Mouse (Mus musculus) neural tube, embryonic 11.5 days (tissue): ENCODE measurements around the gene Faim2. TPM values are rescaled to one million over a fixed set of nuclear protein-coding genes. Genes with fewer than 3 reads are reported as not detected.

Experiments
- ATAC-seq: fragments of 200-750 bp; cut with Nextera tagmentation; 2 replicates; pipeline ENCODE4 v1.8.0; 2017; ENCODE audit warnings: moderate number of reproducible peaks, mild to moderate bottlenecking, moderate TSS enrichment, moderate library complexity; ENCODE audit not compliant: insufficient read depth, low FRiP score, low TSS enrichment
- DNase-seq: peaks from one replicate; pipeline ENCODE4 v3.0.0-alpha.2; 2015; ENCODE audit warnings: low spot score
- H3K27ac ChIP-seq: fragments of 300-500 bp; sonication (generic); 2 replicates; pipeline ENCODE4 v1.5.1; 2014; ENCODE audit warnings: low read depth, mild to moderate bottlenecking, low read length
- H3K27me3 ChIP-seq: fragments of 300-500 bp; sonication (generic); 2 replicates; pipeline ENCODE4 v1.6.1; 2014; ENCODE audit warnings: mild to moderate bottlenecking, low read length, mixed read lengths; ENCODE audit not compliant: control insufficient read depth, insufficient read depth
- H3K36me3 ChIP-seq: fragments of 300-500 bp; sonication (generic); 2 replicates; pipeline ENCODE4 v1.6.1; 2014; ENCODE audit warnings: mild to moderate bottlenecking, low read length, moderate library complexity, mixed read lengths; ENCODE audit not compliant: control insufficient read depth, insufficient read depth
- H3K4me1 ChIP-seq: fragments of 300-500 bp; sonication (generic); 2 replicates; pipeline ENCODE4 v1.6.1; 2014; ENCODE audit warnings: low read length, mixed read lengths; ENCODE audit not compliant: control insufficient read depth, insufficient read depth
- H3K4me2 ChIP-seq: fragments of 300-500 bp; sonication (generic); 2 replicates; pipeline ENCODE4 v1.6.1; 2014; ENCODE audit warnings: low read depth, mild to moderate bottlenecking, moderate library complexity
- H3K4me3 ChIP-seq: fragments of 300-500 bp; sonication (generic); 2 replicates; pipeline ENCODE4 v1.5.1; 2014; ENCODE audit warnings: low read depth, low read length
- H3K9ac ChIP-seq: fragments of 300-500 bp; sonication (generic); 2 replicates; pipeline ENCODE4 v1.6.1; 2014; ENCODE audit warnings: mild to moderate bottlenecking, low read length
- H3K9me3 ChIP-seq: fragments of 300-500 bp; sonication (generic); 2 replicates; pipeline ENCODE4 v1.6.1; 2016; ENCODE audit warnings: low read length; ENCODE audit not compliant: control insufficient read depth
- WGBS: fragments of 180-500 bp; shearing (Covaris S2); extraction: QIAGEN DNeasy Blood & Tissue Kit; methylation state at CpG from one replicate; pipeline ENCODE4 v1.1.7; 2014; 5-methylcytosine and 5-hydroxymethylcytosine counted together
- polyA plus RNA-seq: library from polyadenylated mRNA; unstranded; fragments of >200 nt; fragmentation: Nextera tagmentation; extraction: Ambion mirVana; gene quantifications from 2 replicates; pipeline ENCODE4 v1.2.1, GENCODE M21; 2014

Gene Faim2
- polyA plus RNA-seq, 1 experiment from 2014 or later, result 2.3 TPM

- ATAC-seq, result no peak
- Histone ChIP-seq H3K27ac (no peak overlapping the region), H3K4me3 (no peak overlapping the region), H3K9me3 (no peaks in the 10 kb centered on the region), H3K36me3 (no peaks in the 10 kb centered on the region), H3K27me3 (no peaks in the 10 kb centered on the region), H3K9ac (no peak overlapping the region), H3K4me1 (no peaks in the 10 kb centered on the region), H3K4me2 (no peak overlapping the region)
- WGBS, result 77% methylated on average over 11 of the region's 11 CpGs
- peak; percentile 56 for DNase-seq
Observed at GRCm38 (mm10) chr15:99546596-99546995, 18.6 kb upstream of the Faim2 start.

- no peaks in the 10 kb centered on the region for H3K36me3 ChIP-seq
- H3K4me2 ChIP-seq, result no peak overlapping the region
- WGBS, result 68% methylated on average over 7 of the region's 7 CpGs
- no peaks in the 10 kb centered on the region for H3K4me1 ChIP-seq
- H3K9me3 ChIP-seq, result no peaks in the 10 kb centered on the region
- no peak for DNase-seq
- no peaks in the 10 kb centered on the region for H3K27me3 ChIP-seq
- no peak for ATAC-seq
- no peak overlapping the region for H3K27ac ChIP-seq
- no peak overlapping the region for H3K9ac ChIP-seq
- H3K4me3 ChIP-seq, result no peak overlapping the region
Observed at GRCm38 (mm10) chr15:99544047-99544446, 16.1 kb upstream of the Faim2 start.

GRCm38 (mm10) chr15:99539891-99540290, 11.9 kb upstream of the Faim2 start:
- no peak overlapping the region for H3K27ac ChIP-seq
- ATAC-seq, result no peak
- no peak overlapping the region for H3K9ac ChIP-seq
- H3K4me3 ChIP-seq, result no peak overlapping the region
- H3K27me3 ChIP-seq, result no peaks in the 10 kb centered on the region
- H3K4me2 ChIP-seq, result no peak overlapping the region
- no peak for DNase-seq
- H3K4me1 ChIP-seq, result no peaks in the 10 kb centered on the region
- H3K36me3 ChIP-seq, result no peaks in the 10 kb centered on the region
- no peaks in the 10 kb centered on the region for H3K9me3 ChIP-seq
- 76% methylated on average over 8 of the region's 8 CpGs for WGBS

GRCm38 (mm10) chr15:99536889-99537862, 9.2 kb upstream of the Faim2 start:
- Histone ChIP-seq H3K27me3 (no peaks in the 10 kb centered on the region), H3K36me3 (no peaks in the 10 kb centered on the region), H3K4me3 (no peak overlapping the region), H3K4me2 (no peak overlapping the region), H3K9ac (no peak overlapping the region), H3K4me1 (no peaks in the 10 kb centered on the region), H3K27ac (no peak overlapping the region), H3K9me3 (no peaks in the 10 kb centered on the region)
- ATAC-seq (no peak), DNase-seq (peak; percentile 22)
- 63% methylated on average over 11 of the region's 11 CpGs for WGBS

- 50% methylated on average over 3 of the region's 3 CpGs for WGBS
- DNase-seq (no peak), ATAC-seq (no peak)
- Histone ChIP-seq H3K9ac (no peak overlapping the region), H3K4me2 (no peak overlapping the region), H3K36me3 (no peaks in the 10 kb centered on the region), H3K4me1 (no peaks in the 10 kb centered on the region), H3K4me3 (no peak overlapping the region), H3K9me3 (no peaks in the 10 kb centered on the region), H3K27me3 (peaks cover 5% of the 10 kb centered on the region; the same call in 1 of the 2 replicates), H3K27ac (no peak overlapping the region)
Observed at GRCm38 (mm10) chr15:99532023-99532422, 4.1 kb upstream of the Faim2 start.

GRCm38 (mm10) chr15:99531146-99531545, 3.2 kb upstream of the Faim2 start:
- WGBS, result 36% methylated on average over 6 of the region's 6 CpGs
- Histone ChIP-seq H3K27ac (no peak overlapping the region), H3K36me3 (no peaks in the 10 kb centered on the region), H3K4me1 (no peaks in the 10 kb centered on the region), H3K4me3 (no peak overlapping the region), H3K4me2 (no peak overlapping the region), H3K27me3 (peaks cover 5% of the 10 kb centered on the region; the same call in 1 of the 2 replicates), H3K9ac (no peak overlapping the region), H3K9me3 (no peaks in the 10 kb centered on the region)
- ATAC-seq (no peak), DNase-seq (no peak)

- Histone ChIP-seq H3K36me3 (no peaks in the 10 kb centered on the region), H3K9me3 (no peaks in the 10 kb centered on the region), H3K27me3 (peaks cover 5% of the 10 kb centered on the region; the same call in 1 of the 2 replicates), H3K9ac (no peak overlapping the region), H3K27ac (no peak overlapping the region), H3K4me2 (no peak overlapping the region), H3K4me3 (no peak overlapping the region), H3K4me1 (no peaks in the 10 kb centered on the region)
- WGBS, result 60% methylated on average over 2 of the region's 2 CpGs
- ATAC-seq, result no peak
- no peak for DNase-seq
Observed at GRCm38 (mm10) chr15:99526681-99527080, 1.3 kb downstream of the Faim2 start.

GRCm38 (mm10) chr15:99520306-99520705, 7.7 kb downstream of the Faim2 start:
- 85% methylated on average over 7 of the region's 7 CpGs for WGBS

GRCm38 (mm10) chr15:99519626-99520025, 8.3 kb downstream of the Faim2 start:
- Histone ChIP-seq H3K4me2 (no peak overlapping the region), H3K27ac (no peak overlapping the region), H3K36me3 (no peaks in the 10 kb centered on the region), H3K27me3 (no peaks in the 10 kb centered on the region), H3K9ac (no peak overlapping the region), H3K4me1 (no peaks in the 10 kb centered on the region), H3K9me3 (no peaks in the 10 kb centered on the region), H3K4me3 (no peak overlapping the region)
- WGBS, result 88% methylated on average over 9 of the region's 9 CpGs
- ATAC-seq, result no peak
- DNase-seq, result no peak

More at GRCm38 (mm10) chr15:99520306-99520705, 7.7 kb downstream of the Faim2 start:
- no peaks in the 10 kb centered on the region for H3K9me3 ChIP-seq
- no peaks in the 10 kb centered on the region for H3K27me3 ChIP-seq
- no peak overlapping the region for H3K9ac ChIP-seq
- H3K36me3 ChIP-seq, result no peaks in the 10 kb centered on the region
- H3K4me1 ChIP-seq, result no peaks in the 10 kb centered on the region
- H3K4me3 ChIP-seq, result no peak overlapping the region
- no peak overlapping the region for H3K4me2 ChIP-seq
- no peak for ATAC-seq
- DNase-seq, result no peak
- H3K27ac ChIP-seq, result no peak overlapping the region
